Mouse (Mus musculus) liver, postnatal 0 days (tissue): ENCODE results near the gene Ptpn22.

Experiments used
- CTCF ChIP-seq: sonication (generic); IDR thresholded peaks from 2 replicates; pipeline ENCODE4 v1.5.1; 2016; ENCODE audit warnings: antibody characterized with exemption, low read depth
- EP300 ChIP-seq: IDR thresholded peaks from 2 replicates; pipeline ENCODE4 v1.6.1; 2016; ENCODE audit warnings: antibody characterized with exemption, low read depth, mild to moderate bottlenecking

DNA sequence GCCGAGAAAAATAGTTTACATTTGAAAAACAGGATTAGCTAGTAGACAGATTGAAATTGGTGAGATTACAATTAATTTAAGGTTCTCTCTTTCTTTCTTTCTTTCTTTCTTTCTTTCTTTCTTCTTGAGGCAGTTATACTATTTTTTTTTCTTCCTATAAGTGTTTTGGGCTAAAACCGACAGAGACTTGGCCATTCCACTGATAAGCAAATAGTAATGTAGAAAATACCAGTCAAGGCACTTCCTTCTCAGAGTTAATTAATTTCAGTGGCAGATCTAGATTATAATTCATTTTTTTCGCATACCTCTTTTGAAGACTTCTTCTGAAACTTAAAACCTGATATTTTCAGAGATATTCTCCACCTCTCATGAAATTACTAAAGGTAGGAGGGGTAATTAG lies 65.7 kb downstream of the Ptpn22 start:
- TF ChIP-seq EP300 (no peak), CTCF (no peak)
